Mouse (Mus musculus): Measurements from ENCODE around the gene Sec23a. TPM values are rescaled to one million over a fixed set of nuclear protein-coding genes. Genes with fewer than 3 reads are reported as not detected.

The Sec23a gene
- polyA plus RNA-seq, 1 experiment from 2014 or later: 120 TPM

GRCm38 (mm10) chr12:58956624-58957023 lies 55.2 kb downstream of the Sec23a start:
- Histone ChIP-seq H3K4me2 (ENCODE audit: low read length) (no peak overlapping the region), H3K27ac (ENCODE audit: low read length) (no peak overlapping the region), H3K9me3 (replicated peaks; ENCODE audit: control insufficient read depth, low read length, poor library complexity, severe bottlenecking) (no peaks in the 10 kb centered on the region), H3K27me3 (ENCODE audit: control insufficient read depth, insufficient read depth, low read depth, low read length) (no peaks in the 10 kb centered on the region), H3K4me1 (ENCODE audit: control insufficient read depth, insufficient read depth, low read length) (no peaks in the 10 kb centered on the region), H3K9ac (ENCODE audit: low read depth, low read length) (no peak overlapping the region), H3K4me3 (ENCODE audit: low read depth, low read length) (no peak overlapping the region), H3K36me3 (ENCODE audit: control insufficient read depth, insufficient read depth, low read length) (0 out of 2 replicates have a peak, but pooled peaks cover 2% of the 10 kb centered on the region)
- no peak for ATAC-seq
- 86% methylated on average over 7 of the region's 7 CpGs for WGBS

DNA sequence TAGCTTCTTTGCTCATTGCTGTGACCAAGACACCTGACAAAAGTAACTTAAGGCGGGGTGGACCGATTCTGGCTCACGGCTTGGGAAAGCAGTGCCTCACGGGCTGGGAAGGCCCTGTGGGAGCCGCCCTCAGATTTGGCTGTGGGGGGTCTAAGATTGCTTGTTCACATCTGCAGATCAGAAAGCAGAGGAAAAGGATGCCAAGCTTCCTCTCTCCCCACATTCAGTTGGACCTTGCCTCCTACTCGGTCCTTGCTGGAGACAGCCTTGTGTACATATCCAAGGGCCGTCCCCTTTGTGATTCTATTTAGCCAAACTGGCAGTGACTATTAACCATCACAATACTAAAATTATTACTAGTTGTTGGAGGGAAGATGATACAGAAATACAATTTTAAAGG lies 55.7 kb downstream of the Sec23a start:
- WGBS: 67% methylated on average over 7 of the region's 7 CpGs
- H3K36me3 ChIP-seq (ENCODE audit: control insufficient read depth, insufficient read depth, low read length): 0 out of 2 replicates have a peak, but pooled peaks cover 2% of the 10 kb centered on the region
- no peak overlapping the region for H3K27ac ChIP-seq (ENCODE audit: low read length)
- no peaks in the 10 kb centered on the region for H3K4me1 ChIP-seq (ENCODE audit: control insufficient read depth, insufficient read depth, low read length)
- no peak overlapping the region for H3K4me3 ChIP-seq (ENCODE audit: low read depth, low read length)
- H3K27me3 ChIP-seq (ENCODE audit: control insufficient read depth, insufficient read depth, low read depth, low read length): no peaks in the 10 kb centered on the region
- no peak overlapping the region for H3K9ac ChIP-seq (ENCODE audit: low read depth, low read length)
- no peaks in the 10 kb centered on the region for H3K9me3 ChIP-seq (replicated peaks; ENCODE audit: control insufficient read depth, low read length, poor library complexity, severe bottlenecking)
- no peak for ATAC-seq
- no peak overlapping the region for H3K4me2 ChIP-seq (ENCODE audit: low read length)

DNA sequence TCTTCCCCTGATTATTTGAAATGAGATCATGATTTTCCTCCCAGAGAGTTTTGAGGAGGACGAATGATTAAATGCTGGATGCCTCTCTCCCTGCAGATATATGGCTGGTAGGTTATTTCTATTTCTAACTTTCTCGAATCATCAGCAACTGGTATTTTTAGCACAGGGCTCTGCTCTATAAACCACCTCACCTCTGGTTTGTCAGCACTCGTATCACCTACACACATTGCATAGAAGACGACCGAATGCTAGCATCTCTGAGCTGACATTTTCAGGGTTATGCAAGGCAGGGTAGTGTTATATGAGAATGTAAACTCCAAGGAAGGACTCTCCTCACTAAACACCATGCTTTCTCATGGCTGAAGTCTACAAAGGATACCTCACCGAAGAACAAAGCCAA lies 63.9 kb downstream of the Sec23a start:
- 86% methylated on average over 6 of the region's 6 CpGs for WGBS
- ATAC-seq: no peak

DNA sequence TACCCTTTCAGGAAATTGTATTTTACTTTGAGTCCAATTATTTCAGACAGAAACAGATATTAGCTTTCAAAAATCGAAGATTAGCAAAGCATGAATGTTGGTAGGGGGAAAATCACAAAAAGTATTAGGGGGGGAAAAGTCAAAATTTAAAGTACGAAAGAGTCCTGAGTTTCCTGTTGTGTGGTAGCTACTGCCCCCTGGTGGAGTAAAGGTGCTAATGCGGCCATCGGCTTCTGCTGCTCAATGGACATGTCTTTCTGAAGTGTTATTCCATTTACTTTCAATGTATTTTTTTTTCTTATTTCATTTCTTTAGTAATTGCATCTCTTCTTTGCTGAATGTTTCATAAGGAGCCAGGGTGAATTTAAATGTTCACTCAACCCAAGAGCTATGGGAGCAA lies 64.6 kb downstream of the Sec23a start:
- H3K36me3 ChIP-seq (ENCODE audit: control insufficient read depth, insufficient read depth, low read length): no peaks in the 10 kb centered on the region
- H3K27me3 ChIP-seq (ENCODE audit: control insufficient read depth, insufficient read depth, low read depth, low read length): no peaks in the 10 kb centered on the region
- WGBS: 19% methylated on average over 4 of the region's 4 CpGs
- H3K4me3 ChIP-seq (ENCODE audit: low read depth, low read length): no peak overlapping the region
- no peak overlapping the region for H3K4me2 ChIP-seq (ENCODE audit: low read length)
- H3K9ac ChIP-seq (ENCODE audit: low read depth, low read length): no peak overlapping the region
- H3K4me1 ChIP-seq (ENCODE audit: control insufficient read depth, insufficient read depth, low read length): no peaks in the 10 kb centered on the region
- no peak overlapping the region for H3K27ac ChIP-seq (ENCODE audit: low read length)
- no peaks in the 10 kb centered on the region for H3K9me3 ChIP-seq (replicated peaks; ENCODE audit: control insufficient read depth, low read length, poor library complexity, severe bottlenecking)
- ATAC-seq: no peak

More for the DNA sequence above, 63.9 kb downstream of the Sec23a start:
- no peak overlapping the region for H3K27ac ChIP-seq (ENCODE audit: low read length)
- no peaks in the 10 kb centered on the region for H3K4me1 ChIP-seq (ENCODE audit: control insufficient read depth, insufficient read depth, low read length)
- no peaks in the 10 kb centered on the region for H3K36me3 ChIP-seq (ENCODE audit: control insufficient read depth, insufficient read depth, low read length)
- no peaks in the 10 kb centered on the region for H3K9me3 ChIP-seq (replicated peaks; ENCODE audit: control insufficient read depth, low read length, poor library complexity, severe bottlenecking)
- no peaks in the 10 kb centered on the region for H3K27me3 ChIP-seq (ENCODE audit: control insufficient read depth, insufficient read depth, low read depth, low read length)
- no peak overlapping the region for H3K9ac ChIP-seq (ENCODE audit: low read depth, low read length)
- H3K4me2 ChIP-seq (ENCODE audit: low read length): no peak overlapping the region
- no peak overlapping the region for H3K4me3 ChIP-seq (ENCODE audit: low read depth, low read length)

DNA sequence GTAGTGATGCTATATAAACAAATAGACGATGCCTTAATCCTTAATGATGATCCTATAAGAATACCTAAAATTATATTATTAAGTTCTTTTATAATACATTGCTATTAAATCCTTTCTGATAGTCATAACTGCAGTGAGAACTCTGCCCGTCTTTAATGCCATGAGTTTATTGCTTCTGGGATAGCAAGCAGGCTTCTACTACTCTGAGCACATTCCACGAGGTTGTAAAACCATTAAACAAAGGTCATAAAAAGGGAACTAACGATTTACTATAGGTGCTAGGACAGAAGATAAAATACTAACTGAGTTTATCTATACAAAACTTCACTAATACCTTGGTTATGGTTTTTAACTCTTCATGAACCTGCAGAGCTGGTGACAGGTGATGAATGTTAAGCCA lies 69.3 kb downstream of the Sec23a start:
- WGBS: 89% methylated on average over 4 of the region's 4 CpGs
- Histone ChIP-seq H3K4me3 (ENCODE audit: low read depth, low read length) (no peak overlapping the region), H3K4me2 (ENCODE audit: low read length) (no peak overlapping the region), H3K9ac (ENCODE audit: low read depth, low read length) (no peak overlapping the region), H3K4me1 (ENCODE audit: control insufficient read depth, insufficient read depth, low read length) (no peaks in the 10 kb centered on the region), H3K9me3 (replicated peaks; ENCODE audit: control insufficient read depth, low read length, poor library complexity, severe bottlenecking) (no peaks in the 10 kb centered on the region), H3K36me3 (ENCODE audit: control insufficient read depth, insufficient read depth, low read length) (no peaks in the 10 kb centered on the region), H3K27me3 (ENCODE audit: control insufficient read depth, insufficient read depth, low read depth, low read length) (no peaks in the 10 kb centered on the region), H3K27ac (ENCODE audit: low read length) (no peak overlapping the region)
- ATAC-seq: no peak

DNA sequence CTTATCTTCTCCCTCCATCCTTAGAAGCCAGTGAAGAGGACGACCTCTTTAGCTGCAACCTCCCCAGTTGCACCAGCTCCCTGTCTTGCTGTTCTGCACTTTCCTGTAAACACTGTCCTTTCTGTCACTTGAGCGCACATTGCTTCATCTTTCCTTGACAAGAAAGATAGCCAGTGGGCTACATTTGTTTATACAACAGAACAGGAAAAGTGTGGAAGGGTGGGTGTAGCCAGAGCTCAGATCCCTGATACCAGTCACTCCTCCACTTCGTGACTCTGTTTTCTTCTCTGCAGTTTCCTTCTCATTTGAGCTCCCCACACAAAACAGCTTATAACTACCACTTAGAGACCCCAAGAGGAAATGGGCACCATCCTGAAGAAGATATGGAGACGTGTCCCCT lies 77.2 kb downstream of the Sec23a start:
- H3K4me1 ChIP-seq (ENCODE audit: control insufficient read depth, insufficient read depth, low read length): no peaks in the 10 kb centered on the region
- no peak overlapping the region for H3K9ac ChIP-seq (ENCODE audit: low read depth, low read length)
- H3K4me2 ChIP-seq (ENCODE audit: low read length): no peak overlapping the region
- no peaks in the 10 kb centered on the region for H3K27me3 ChIP-seq (ENCODE audit: control insufficient read depth, insufficient read depth, low read depth, low read length)
- no peaks in the 10 kb centered on the region for H3K9me3 ChIP-seq (replicated peaks; ENCODE audit: control insufficient read depth, low read length, poor library complexity, severe bottlenecking)
- WGBS: 82% methylated on average over 4 of the region's 4 CpGs
- no peak for ATAC-seq
- no peak overlapping the region for H3K4me3 ChIP-seq (ENCODE audit: low read depth, low read length)
- no peak overlapping the region for H3K27ac ChIP-seq (ENCODE audit: low read length)
- no peaks in the 10 kb centered on the region for H3K36me3 ChIP-seq (ENCODE audit: control insufficient read depth, insufficient read depth, low read length)

DNA sequence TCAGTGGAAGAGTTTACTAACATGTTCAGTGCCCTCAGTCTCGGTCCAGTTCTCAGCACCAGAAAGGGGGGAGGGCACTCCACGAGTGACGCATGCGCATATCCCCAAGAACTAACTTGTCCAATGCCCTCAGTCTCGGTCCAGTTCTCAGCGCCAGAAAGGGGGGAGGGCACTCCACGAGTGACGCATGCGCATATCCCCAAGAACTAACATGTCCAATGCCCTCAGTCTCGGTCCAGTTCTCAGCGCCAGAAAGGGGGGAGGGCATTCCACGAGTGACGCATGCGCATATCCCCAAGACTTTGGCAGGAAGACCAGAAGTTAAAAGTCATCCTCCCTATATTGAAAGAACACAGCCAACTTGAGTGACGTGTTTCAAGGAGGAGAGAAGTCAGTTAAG lies 86.8 kb downstream of the Sec23a start:
- H3K4me3 ChIP-seq (ENCODE audit: low read depth, low read length): no peak overlapping the region
- WGBS: 92% methylated on average over 15 of the region's 15 CpGs

GRCm38 (mm10) chr12:58924025-58924424 lies 87.8 kb downstream of the Sec23a start:
- Histone ChIP-seq H3K9me3 (replicated peaks; ENCODE audit: control insufficient read depth, low read length, poor library complexity, severe bottlenecking) (no peaks in the 10 kb centered on the region), H3K9ac (ENCODE audit: low read depth, low read length) (no peak overlapping the region), H3K4me1 (ENCODE audit: control insufficient read depth, insufficient read depth, low read length) (no peaks in the 10 kb centered on the region), H3K4me3 (ENCODE audit: low read depth, low read length) (no peak overlapping the region), H3K27me3 (ENCODE audit: control insufficient read depth, insufficient read depth, low read depth, low read length) (no peaks in the 10 kb centered on the region), H3K4me2 (ENCODE audit: low read length) (no peak overlapping the region), H3K36me3 (ENCODE audit: control insufficient read depth, insufficient read depth, low read length) (no peaks in the 10 kb centered on the region), H3K27ac (ENCODE audit: low read length) (no peak overlapping the region)
- no peak for ATAC-seq
- 72% methylated on average over 3 of the region's 3 CpGs for WGBS

More for the DNA sequence above, 86.8 kb downstream of the Sec23a start:
- no peak for ATAC-seq
- no peaks in the 10 kb centered on the region for H3K27me3 ChIP-seq (ENCODE audit: control insufficient read depth, insufficient read depth, low read depth, low read length)
- H3K4me2 ChIP-seq (ENCODE audit: low read length): no peak overlapping the region
- no peaks in the 10 kb centered on the region for H3K9me3 ChIP-seq (replicated peaks; ENCODE audit: control insufficient read depth, low read length, poor library complexity, severe bottlenecking)
- no peaks in the 10 kb centered on the region for H3K4me1 ChIP-seq (ENCODE audit: control insufficient read depth, insufficient read depth, low read length)
- H3K36me3 ChIP-seq (ENCODE audit: control insufficient read depth, insufficient read depth, low read length): no peaks in the 10 kb centered on the region
- no peak overlapping the region for H3K27ac ChIP-seq (ENCODE audit: low read length)
- H3K9ac ChIP-seq (ENCODE audit: low read depth, low read length): no peak overlapping the region

DNA sequence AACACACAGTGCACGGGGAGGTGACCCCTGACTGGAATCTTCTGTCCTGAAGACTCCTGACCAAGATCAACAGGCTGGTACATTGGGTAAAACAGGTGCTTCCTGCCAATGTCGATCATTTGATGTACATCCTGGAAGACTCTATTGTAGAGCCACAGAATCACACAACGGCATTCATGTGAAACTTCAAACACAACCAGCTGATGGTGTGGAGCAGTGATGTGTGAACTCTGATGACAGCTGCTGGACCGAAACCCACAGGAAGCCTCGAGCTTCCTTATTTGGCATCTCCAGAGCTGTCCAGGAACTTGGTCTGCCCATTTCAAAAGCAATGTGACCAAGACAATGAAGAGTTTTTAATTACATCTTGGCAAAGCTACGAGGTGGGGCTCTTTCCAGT lies 91.0 kb downstream of the Sec23a start:
- ATAC-seq: no peak

GRCm38 (mm10) chr12:58919516-58919915 lies 92.3 kb downstream of the Sec23a start:
- H3K27me3 ChIP-seq (ENCODE audit: control insufficient read depth, insufficient read depth, low read depth, low read length): no peaks in the 10 kb centered on the region
- no peaks in the 10 kb centered on the region for H3K36me3 ChIP-seq (ENCODE audit: control insufficient read depth, insufficient read depth, low read length)
- no peak overlapping the region for H3K9ac ChIP-seq (ENCODE audit: low read depth, low read length)
- ATAC-seq: no peak
- no peak overlapping the region for H3K4me2 ChIP-seq (ENCODE audit: low read length)
- H3K4me1 ChIP-seq (ENCODE audit: control insufficient read depth, insufficient read depth, low read length): no peaks in the 10 kb centered on the region
- H3K27ac ChIP-seq (ENCODE audit: low read length): no peak overlapping the region
- H3K4me3 ChIP-seq (ENCODE audit: low read depth, low read length): no peak overlapping the region
- 79% methylated on average over 3 of the region's 3 CpGs for WGBS
- H3K9me3 ChIP-seq (replicated peaks; ENCODE audit: control insufficient read depth, low read length, poor library complexity, severe bottlenecking): no peaks in the 10 kb centered on the region

More for the DNA sequence above, 91.0 kb downstream of the Sec23a start:
- Histone ChIP-seq H3K4me1 (ENCODE audit: control insufficient read depth, insufficient read depth, low read length) (no peaks in the 10 kb centered on the region), H3K9ac (ENCODE audit: low read depth, low read length) (no peak overlapping the region), H3K27ac (ENCODE audit: low read length) (no peak overlapping the region), H3K4me3 (ENCODE audit: low read depth, low read length) (no peak overlapping the region), H3K4me2 (ENCODE audit: low read length) (no peak overlapping the region), H3K36me3 (ENCODE audit: control insufficient read depth, insufficient read depth, low read length) (no peaks in the 10 kb centered on the region), H3K9me3 (replicated peaks; ENCODE audit: control insufficient read depth, low read length, poor library complexity, severe bottlenecking) (no peaks in the 10 kb centered on the region), H3K27me3 (ENCODE audit: control insufficient read depth, insufficient read depth, low read depth, low read length) (no peaks in the 10 kb centered on the region)
- 79% methylated on average over 6 of the region's 6 CpGs for WGBS
